Mouse (Mus musculus) macrophage (primary cell): ENCODE data around the gene Pip5k1c. TPM values are rescaled to one million over a fixed set of nuclear protein-coding genes. Genes with fewer than 3 reads are reported as not detected.

Experiments
- H3K27ac ChIP-seq: fragments of 350-480 bp; formaldehyde crosslinking; 2 replicates; pipeline ENCODE4 v1.9.0; 2021
- H3K36me3 ChIP-seq: fragments of 350-480 bp; formaldehyde crosslinking; 2 replicates; pipeline ENCODE4 v1.9.0; 2021; ENCODE audit errors: inconsistent target
- H3K4me3 ChIP-seq: fragments of 350-480 bp; formaldehyde crosslinking; 2 replicates; pipeline ENCODE4 v1.9.0; 2021; ENCODE audit errors: inconsistent target
- H3K79me2 ChIP-seq: fragments of 350-480 bp; formaldehyde crosslinking; 2 replicates; pipeline ENCODE4 v1.9.0; 2021; ENCODE audit errors: inconsistent target
- WGBS: methylation state at CpG from one replicate; pipeline ENCODE4 v1.1.7; 2026; ENCODE audit warnings: inconsistent platforms; ENCODE audit not compliant: missing documents; 5-methylcytosine and 5-hydroxymethylcytosine counted together
- polyA plus RNA-seq: library from polyadenylated mRNA; stranded (reverse); fragments of 250-400 nt; gene quantifications from 3 replicates; pipeline ENCODE4 v1.2.4, GENCODE M21; 2018; ENCODE audit warnings: inconsistent platforms
- total RNA-seq, 78 experiments: library from RNA; depleted of rRNA; stranded (reverse); fragments of 250-400 nt; gene quantifications; 1 replicate in 9 of 78; 2 replicates in 24 of 78; 3 replicates in 43 of 78; 4 replicates in 2 of 78; pipeline ENCODE4 v1.2.4; 2018; ENCODE audit warnings: inconsistent platforms in 56 of 78

Pip5k1c gene
- 100 to 1,000 TPM in 24 of 26 experiments, 10 to 100 TPM in 2; 39.6 to 234 (median 132) TPM for total RNA-seq (2018; cell fraction: chromatin; rRNA removed)
- 100 to 1,000 TPM in 10 of 26 experiments, 10 to 100 TPM in 16; 63.7 to 115 (median 91.8) TPM for total RNA-seq (2018; cell fraction: cytosol; rRNA removed)
- total RNA-seq (2018; cell fraction: nucleus; rRNA removed) = 100 to 1,000 TPM in 17 of 26 experiments, 10 to 100 TPM in 9; 68.2 to 171 (median 103) TPM
- polyA plus RNA-seq = 63.2 to 85.8 TPM (median 77.1 TPM) in 3 replicates

- Histone ChIP-seq H3K79me2 (peaks cover 46% of the 10 kb centered on the region), H3K4me3 (peak within 1 kb of the TSS; percentile 79)
Measured at GRCm38 (mm10) chr10:81292554-81293333, at the start of gene Pip5k1c. Gene Pip5k1c (plus strand): TSS chr10:81292963.

GRCm38 (mm10) chr10:81244146-81244545 is 48.6 kb upstream of the Pip5k1c start:
- Histone ChIP-seq H3K4me3 (no peak overlapping the region), H3K27ac (no peak overlapping the region), H3K36me3 (no peaks in the 10 kb centered on the region), H3K79me2 (no peaks in the 10 kb centered on the region)
- 90% methylated on average over 4 of the region's 4 CpGs for WGBS

More at GRCm38 (mm10) chr10:81292554-81293333, at the start of gene Pip5k1c:
- under 1% methylated on average over 73 of the region's 80 CpGs for WGBS
- Histone ChIP-seq H3K27ac (peak within 1 kb of the TSS; percentile 43), H3K36me3 (no peaks in the 10 kb centered on the region)

DNA sequence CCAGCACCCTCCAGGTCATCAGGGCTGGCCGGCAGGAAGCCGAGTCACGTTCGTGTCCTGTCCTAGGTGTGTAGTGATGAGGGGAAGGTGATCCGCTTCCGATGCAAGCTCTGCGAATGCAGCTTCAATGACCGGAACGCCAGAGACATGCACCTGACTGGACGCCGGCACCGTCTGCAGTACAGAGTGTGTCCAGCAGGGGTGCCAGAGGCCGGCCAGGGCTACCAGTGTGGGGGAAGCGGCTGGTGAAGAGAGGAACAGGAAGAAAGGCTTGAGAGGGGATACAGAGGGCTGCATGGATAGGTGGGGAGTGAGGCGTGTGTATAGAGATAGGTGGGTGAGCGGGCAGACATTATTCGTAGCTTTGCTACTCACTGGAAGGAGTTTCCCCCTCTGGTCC is 48.2 kb upstream of the Pip5k1c start:
- H3K36me3 ChIP-seq = no peaks in the 10 kb centered on the region
- H3K27ac ChIP-seq = no peak overlapping the region
- no peaks in the 10 kb centered on the region for H3K79me2 ChIP-seq
- no peak overlapping the region for H3K4me3 ChIP-seq
- WGBS = 8% methylated on average over 17 of the region's 17 CpGs

- 94% methylated on average over 6 of the region's 6 CpGs for WGBS
- Histone ChIP-seq H3K27ac (no peak overlapping the region), H3K4me3 (no peak overlapping the region), H3K36me3 (no peaks in the 10 kb centered on the region), H3K79me2 (no peaks in the 10 kb centered on the region)
Measured at GRCm38 (mm10) chr10:81245166-81245565, 47.6 kb upstream of the Pip5k1c start.

DNA sequence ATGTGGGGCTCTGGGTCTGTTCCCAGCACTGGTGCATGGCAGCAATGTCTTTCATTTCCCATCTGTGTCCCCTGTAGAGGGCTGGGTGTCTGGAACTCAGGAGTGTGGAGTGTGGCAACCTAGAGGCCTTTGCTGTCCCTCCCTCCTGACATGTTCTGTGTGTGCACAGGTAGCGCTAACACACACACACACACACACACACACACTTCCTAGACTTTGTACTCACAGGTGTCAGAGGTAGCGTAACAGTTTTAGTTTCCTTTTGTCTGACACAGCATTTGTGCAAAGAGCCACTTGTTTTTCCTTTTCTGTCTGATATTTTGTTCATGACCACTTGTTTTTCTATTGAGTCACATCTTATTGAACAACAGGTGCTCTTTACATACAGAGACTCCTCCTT is 45.0 kb upstream of the Pip5k1c start:
- no peak overlapping the region for H3K27ac ChIP-seq
- WGBS = 71% methylated on average over 1 of the region's 2 CpGs
- H3K36me3 ChIP-seq = no peaks in the 10 kb centered on the region
- no peak overlapping the region for H3K4me3 ChIP-seq
- H3K79me2 ChIP-seq = no peaks in the 10 kb centered on the region

- no peaks in the 10 kb centered on the region for H3K36me3 ChIP-seq
- no peak overlapping the region for H3K27ac ChIP-seq
- WGBS = 92% methylated on average over 8 of the region's 8 CpGs
- H3K79me2 ChIP-seq = no peaks in the 10 kb centered on the region
- no peak overlapping the region for H3K4me3 ChIP-seq
Measured at GRCm38 (mm10) chr10:81249442-81249841, 43.3 kb upstream of the Pip5k1c start.

GRCm38 (mm10) chr10:81252424-81253419 is 40.0 kb upstream of the Pip5k1c start, which contains the start of gene Matk:
Gene Matk (plus strand): TSS chr10:81252935.
- Histone ChIP-seq H3K27ac (no peak within 1 kb of the TSS), H3K4me3 (no peak within 1 kb of the TSS), H3K36me3 (no peaks in the 10 kb centered on the region), H3K79me2 (no peaks in the 10 kb centered on the region)
- WGBS = 20% methylated on average over 39 of the region's 44 CpGs

DNA sequence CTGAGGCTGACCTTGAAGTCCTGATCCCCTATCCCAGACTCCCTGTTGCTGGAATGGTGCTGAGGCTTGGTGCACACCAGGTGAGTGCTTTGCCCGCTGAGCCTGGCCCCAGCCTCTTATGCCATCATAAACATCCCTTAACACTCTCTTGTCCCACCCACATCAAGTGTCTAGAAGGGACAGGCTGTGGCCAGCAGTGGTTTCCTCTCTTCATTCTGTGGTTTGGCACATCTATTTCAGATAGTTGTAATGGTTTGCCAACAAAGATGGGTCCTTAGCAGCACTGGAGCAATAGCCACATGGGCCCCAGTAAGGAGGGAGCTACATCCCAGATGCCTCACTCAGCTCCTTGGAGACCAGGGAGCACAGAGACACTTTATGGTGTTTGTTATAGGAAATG is 37.9 kb upstream of the Pip5k1c start:
- Histone ChIP-seq H3K36me3 (no peaks in the 10 kb centered on the region), H3K4me3 (no peak overlapping the region), H3K79me2 (no peaks in the 10 kb centered on the region), H3K27ac (no peak overlapping the region)
- 13% methylated on average over 1 of the region's 1 CpGs for WGBS

DNA sequence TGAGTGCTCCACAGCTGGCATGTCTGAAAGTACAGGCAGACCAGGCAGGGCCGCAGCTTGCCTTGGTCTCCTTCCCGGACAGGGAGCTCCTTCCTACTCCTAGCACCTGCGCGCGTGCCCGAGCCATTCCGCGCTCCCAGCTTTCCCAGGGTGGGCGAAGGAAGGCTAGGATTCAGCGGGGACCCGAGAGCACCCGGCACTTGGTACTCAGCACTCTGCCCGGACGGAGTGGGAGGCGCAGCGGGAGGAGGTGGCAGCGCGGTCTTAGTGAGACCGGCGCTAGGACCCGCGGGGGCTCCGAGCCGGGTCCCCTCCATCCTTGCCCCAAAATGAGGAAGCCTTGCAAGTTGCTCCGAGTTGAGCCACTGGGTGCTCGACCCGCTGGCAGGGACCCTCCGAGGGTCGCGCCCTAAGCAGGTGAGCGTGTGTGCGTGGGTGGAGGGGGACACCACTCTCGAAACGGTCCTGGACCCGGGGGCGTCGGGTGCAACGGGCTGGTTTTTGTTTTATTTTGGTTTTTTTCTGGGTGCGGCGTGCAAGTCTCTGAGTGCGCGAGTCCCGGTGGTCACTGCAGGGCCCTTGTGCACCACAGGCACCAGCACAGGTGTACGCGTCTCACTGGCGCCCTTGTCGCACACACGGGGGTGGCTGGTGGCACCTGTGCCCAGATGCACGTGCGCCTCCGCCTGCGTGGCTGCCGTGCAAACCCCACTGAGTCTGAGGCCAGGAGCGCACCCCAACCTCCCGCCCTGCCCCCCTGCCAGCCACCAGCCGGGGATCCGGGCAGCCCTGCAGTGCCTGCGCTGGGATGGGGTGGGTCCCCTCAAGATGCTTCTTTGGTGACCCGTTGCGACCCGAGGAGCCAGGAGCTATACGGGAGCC is 35.4 kb upstream of the Pip5k1c start:
- Histone ChIP-seq H3K27ac (no peak overlapping the region), H3K4me3 (peak overlapping the region; percentile 12; the same call in 1 of the 2 replicates), H3K36me3 (no peaks in the 10 kb centered on the region), H3K79me2 (no peaks in the 10 kb centered on the region)
- WGBS = 4% methylated on average over 62 of the region's 62 CpGs

DNA sequence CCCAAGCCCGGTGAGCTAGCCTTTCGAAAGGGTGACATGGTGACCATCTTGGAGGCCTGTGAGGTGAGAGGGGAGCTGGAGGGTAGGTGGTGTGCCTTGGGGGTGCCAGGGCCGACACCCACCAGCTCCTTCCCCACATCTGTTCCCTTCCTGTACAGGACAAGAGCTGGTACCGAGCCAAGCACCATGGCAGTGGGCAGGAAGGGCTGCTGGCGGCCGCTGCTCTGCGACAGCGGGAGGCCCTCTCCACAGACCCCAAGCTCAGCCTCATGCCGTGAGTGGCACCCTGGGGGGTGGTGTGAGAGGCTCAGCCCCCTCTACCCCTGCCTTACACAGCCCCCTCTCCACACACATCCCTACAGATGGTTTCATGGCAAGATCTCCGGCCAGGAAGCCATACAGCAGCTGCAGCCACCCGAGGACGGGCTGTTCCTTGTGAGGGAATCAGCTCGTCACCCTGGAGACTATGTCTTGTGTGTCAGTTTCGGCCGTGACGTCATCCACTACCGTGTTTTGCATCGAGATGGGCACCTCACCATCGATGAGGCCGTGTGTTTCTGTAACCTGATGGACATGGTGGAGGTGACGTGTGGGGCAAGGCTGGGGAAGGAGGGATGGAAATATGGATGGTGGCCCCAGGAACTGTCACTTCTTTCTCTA is 33.4 kb upstream of the Pip5k1c start:
- no peak overlapping the region for H3K4me3 ChIP-seq
- WGBS = 80% methylated on average over 21 of the region's 21 CpGs
- H3K36me3 ChIP-seq = 0 out of 2 replicates have a peak, but pooled peaks cover 5% of the 10 kb centered on the region
- H3K27ac ChIP-seq = no peak overlapping the region
- H3K79me2 ChIP-seq = no peaks in the 10 kb centered on the region

GRCm38 (mm10) chr10:81261025-81261424 is 31.7 kb upstream of the Pip5k1c start:
- H3K27ac ChIP-seq = no peak overlapping the region
- 91% methylated on average over 4 of the region's 4 CpGs for WGBS
- 0 out of 2 replicates have a peak, but pooled peaks cover 7% of the 10 kb centered on the region for H3K36me3 ChIP-seq
- H3K4me3 ChIP-seq = no peak overlapping the region
- H3K79me2 ChIP-seq = peaks cover 9% of the 10 kb centered on the region; the same call in 1 of the 2 replicates

GRCm38 (mm10) chr10:81265540-81265939 is 27.2 kb upstream of the Pip5k1c start:
- Histone ChIP-seq H3K79me2 (peaks cover 27% of the 10 kb centered on the region), H3K4me3 (peak overlapping the region; percentile 45), H3K27ac (0 out of 2 replicates have a peak overlapping the region, but pooled peaks have one; percentile 81), H3K36me3 (0 out of 2 replicates have a peak, but pooled peaks cover 9% of the 10 kb centered on the region)
- WGBS = 96% methylated on average over 8 of the region's 8 CpGs
